Mouse (Mus musculus) G1E (cell line): ENCODE measurements around the gene Uck2.

Experiments
- CTCF ChIP-seq: IDR thresholded peaks from 2 replicates; pipeline ENCODE4 v1.5.1; 2012; ENCODE audit warnings: low read depth, low read length, inconsistent platforms, mixed read lengths
- GATA1 ChIP-seq: IDR thresholded peaks from 2 replicates; pipeline ENCODE4 v1.6.1; 2012; ENCODE audit warnings: borderline replicate concordance, low read length, inconsistent platforms, mixed read lengths
- POLR2AphosphoS5 ChIP-seq: IDR thresholded peaks from 2 replicates; pipeline ENCODE4 v1.6.1; 2012; ENCODE audit warnings: low read depth, low read length, inconsistent platforms; ENCODE audit not compliant: insufficient replicate concordance
- TAL1 ChIP-seq: conservative IDR thresholded peaks from 2 replicates; pipeline ENCODE4 v1.6.1; 2012; ENCODE audit warnings: low read depth, low read length, inconsistent platforms, mixed read lengths

GRCm38 (mm10) chr1:167194766-167195165 lies 90.4 kb downstream of the Uck2 start:
- TF ChIP-seq CTCF, result no peak
- no peak for TF ChIP-seq POLR2AphosphoS5
- no peak for TF ChIP-seq GATA1
- TF ChIP-seq TAL1, result no peak
